Mouse (Mus musculus) left cerebral cortex, adult 18-20 months (tissue): Measurements from ENCODE around the gene Bbs1. TPM values are rescaled to one million over a fixed set of nuclear protein-coding genes. Genes with fewer than 3 reads are reported as not detected.

Experiments used
- DNase-seq, 2 experiments: peaks; one replicate each; pipeline ENCODE4 v3.0.0; 2021 to 2022; ENCODE audit warnings: low spot score in 2 of 2, mixed read lengths in 1 of 2
- total RNA-seq, 2 experiments: library from RNA; stranded (reverse); gene quantifications; 2 replicates each; pipeline ENCODE4 v1.2.3; 2021

The Bbs1 gene
- total RNA-seq, 2 experiments from 2014 or later, result 34.8 to 44.6 TPM

GRCm38 (mm10) chr19:4838526-4839140 lies 67.8 kb downstream of the Bbs1 start:
- no peak for DNase-seq

- no peak for DNase-seq
Observed at GRCm38 (mm10) chr19:4837049-4837448, 69.4 kb downstream of the Bbs1 start.

Other genes with a start within 250 kb of the Bbs1 start
- 1 to 10 TPM; 1.1 to 1.8 TPM for gene Gm960, start 208.0 kb downstream of the Bbs1 start, total RNA-seq
- 100 to 1,000 TPM; 505 to 509 TPM for gene Sptbn2, start 195.5 kb downstream of the Bbs1 start, total RNA-seq
- 10 to 100 TPM; 18.1 to 22.3 TPM for gene Rbm4b, start 150.1 kb downstream of the Bbs1 start, total RNA-seq
- 100 to 1,000 TPM; 115 to 118 TPM for gene Rbm4, start 112.7 kb downstream of the Bbs1 start, total RNA-seq
- gene Gm21992, start 95.0 kb downstream of the Bbs1 start, total RNA-seq, result 10 to 100 TPM; 28.4 to 39.1 TPM
- 10 to 100 TPM; 37.6 to 60.4 TPM for gene Rbm14, start 95.0 kb downstream of the Bbs1 start, total RNA-seq
- 10 to 100 TPM; 28.9 to 33.8 TPM for gene Ccs, start 67.3 kb downstream of the Bbs1 start, total RNA-seq
- gene Ccdc87, start 67.3 kb downstream of the Bbs1 start, total RNA-seq, result 1 to 10 TPM; 2.2 to 2.7 TPM
- gene Ctsf, start 51.5 kb downstream of the Bbs1 start, total RNA-seq, result 100 to 1,000 TPM in 1 of 2 experiments, 10 to 100 TPM in 1; 93.1 to 102 TPM
- 1 to 10 TPM; 1.2 to 1.4 TPM for gene Actn3, start 28.7 kb downstream of the Bbs1 start, total RNA-seq
- 10 to 100 TPM; 21.4 to 25.2 TPM for gene Zdhhc24, start 28.0 kb downstream of the Bbs1 start, total RNA-seq
- 10 to 100 TPM; 35.3 to 43.1 TPM for gene Dpp3, start 21.7 kb upstream of the Bbs1 start, total RNA-seq
- 10 to 100 TPM; 25.3 to 27.0 TPM for gene Peli3, start 36.5 kb upstream of the Bbs1 start, total RNA-seq
- 10 to 100 TPM; 58.2 to 61.8 TPM for gene Mrpl11, start 55.5 kb upstream of the Bbs1 start, total RNA-seq
- 10 to 100 TPM; 19.1 to 26.0 TPM for gene Npas4, start 83.7 kb upstream of the Bbs1 start, total RNA-seq
- gene Slc29a2, start 117.2 kb upstream of the Bbs1 start, total RNA-seq, result 10 to 100 TPM; 13.4 to 16.4 TPM
- 100 to 1,000 TPM; 118 to 120 TPM for gene B4gat1, start 132.2 kb upstream of the Bbs1 start, total RNA-seq
- gene AC124502.3, start 132.3 kb upstream of the Bbs1 start, total RNA-seq, result 1 to 10 TPM; 6.5 to 7.6 TPM
- 10 to 100 TPM; 22.6 to 32.0 TPM for gene Brms1, start 134.7 kb upstream of the Bbs1 start, total RNA-seq
- 10 to 100 TPM; 75.4 to 75.5 TPM for gene Rin1, start 143.9 kb upstream of the Bbs1 start, total RNA-seq
- gene Cd248, start 161.4 kb upstream of the Bbs1 start, total RNA-seq, result 1 to 10 TPM; 3.5 to 4.5 TPM
- gene Tmem151a, start 178.9 kb upstream of the Bbs1 start, total RNA-seq, result 100 to 1,000 TPM; 146 to 149 TPM
- 10 to 100 TPM; 21.6 to 25.5 TPM for gene Yif1a, start 181.9 kb upstream of the Bbs1 start, total RNA-seq
- gene Cnih2, start 191.9 kb upstream of the Bbs1 start, total RNA-seq, result 100 to 1,000 TPM; 215 to 221 TPM
- 100 to 1,000 TPM; 157 to 165 TPM for gene Rab1b, start 200.4 kb upstream of the Bbs1 start, total RNA-seq
- 100 to 1,000 TPM; 261 to 289 TPM for gene Klc2, start 211.9 kb upstream of the Bbs1 start, total RNA-seq